ENCODE assay signal across 8 mouse cellular contexts in the genomic region with DNA sequence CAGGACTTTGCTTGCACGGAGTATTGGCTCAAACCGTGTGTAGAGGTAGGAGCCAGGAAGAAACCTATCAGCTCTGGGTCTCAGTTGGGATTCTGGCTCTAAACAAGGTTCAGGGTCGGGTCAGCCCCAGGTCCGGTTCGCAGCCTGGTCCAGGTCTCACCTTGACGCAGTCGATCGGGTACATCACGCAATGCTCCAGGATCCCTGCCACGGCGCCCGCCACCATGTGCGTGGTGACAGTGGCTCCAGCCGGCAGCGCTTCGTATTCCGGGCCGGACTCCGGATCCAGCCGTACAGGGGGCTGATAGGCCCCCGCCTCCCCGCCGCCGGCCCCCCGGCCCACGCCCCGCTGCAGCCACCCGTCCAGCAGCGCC. TPM values are rescaled to one million over a fixed set of nuclear protein-coding genes. Genes with fewer than 3 reads are reported as not detected.
DNase-seq lines count a peak whose midpoint lies in the region; ATAC-seq and TF ChIP-seq lines count a peak whose summit lies in the region.

No protein-coding gene starts in this region.

- no peaks in the 10 kb centered on the region for H3K27me3 ChIP-seq in forebrain, embryonic 16.5 days (replicated peaks; ENCODE audit: control insufficient read depth, insufficient read depth, low read length)
- no peaks in the 10 kb centered on the region for H3K27me3 ChIP-seq in liver, postnatal 0 days (ENCODE audit: insufficient read depth, low read length)

- H3K27ac ChIP-seq in gastrocnemius, adult 2 months = peak overlapping the region; percentile 99
- peak overlapping the region; percentile 69 for H3K27ac ChIP-seq in forebrain, embryonic 16.5 days (ENCODE audit: low read length)
- H3K27ac ChIP-seq in liver, postnatal 0 days (ENCODE audit: low read depth) = peak overlapping the region; percentile 91

- DNase-seq in gastrocnemius, adult 2 months = peak; percentile 73
- DNase-seq in gastrocnemius, postnatal 14 days = no peak
- peak; percentile 52 for DNase-seq in right cerebral cortex, postnatal 4 days
- no peak for DNase-seq in right cerebral cortex, postnatal 25 days
- no peak for DNase-seq in liver, postnatal 0 days
- DNase-seq in ovary, postnatal 14 days (ENCODE audit: low spot score) = no peak
- DNase-seq in left cerebral cortex, postnatal 36 days (ENCODE audit: low spot score in 2 of 2) = no peak

- peak overlapping the region; percentile 91 for H3K4me3 ChIP-seq in gastrocnemius, adult 2 months
- H3K4me3 ChIP-seq in forebrain, embryonic 16.5 days (replicated peaks; ENCODE audit: low read length) = peak overlapping the region; percentile 83
- peak overlapping the region; percentile 86 for H3K4me3 ChIP-seq in liver, postnatal 0 days (ENCODE audit: low read depth, low read length)

- H3K9ac ChIP-seq in forebrain, embryonic 16.5 days (replicated peaks; ENCODE audit: low read depth, low read length) = peak overlapping the region; percentile 91
- peak overlapping the region; percentile 88 for H3K9ac ChIP-seq in liver, postnatal 0 days (replicated peaks)

- no peak for TF ChIP-seq CTCF in gastrocnemius, adult 2 months (IDR thresholded peaks at IDR 0.05)
- no peak for TF ChIP-seq CTCF in liver, postnatal 0 days (IDR thresholded peaks at IDR 0.05; ENCODE audit: low read depth)

- H3K4me1 ChIP-seq in forebrain, embryonic 16.5 days (replicated peaks; ENCODE audit: control insufficient read depth, insufficient read depth, low read length) = peaks cover 19% of the 10 kb centered on the region
- H3K4me1 ChIP-seq in liver, postnatal 0 days (ENCODE audit: insufficient read depth) = peaks cover 42% of the 10 kb centered on the region

- H3K9me3 ChIP-seq in forebrain, embryonic 16.5 days (ENCODE audit: control insufficient read depth, low read length) = no peaks in the 10 kb centered on the region
- no peaks in the 10 kb centered on the region for H3K9me3 ChIP-seq in liver, postnatal 0 days (ENCODE audit: low read length)

- peak overlapping the region; percentile 76 for H3K4me2 ChIP-seq in forebrain, embryonic 16.5 days (ENCODE audit: low read length)
- H3K4me2 ChIP-seq in liver, postnatal 0 days (ENCODE audit: low read depth, low read length) = peak overlapping the region; percentile 89

- intact Hi-C loops in gastrocnemius, adult 2 months (cut with DNase I) = no loop called here
- intact Hi-C loops in gastrocnemius, postnatal 14 days (cut with DNase I; ENCODE audit: low total_unique reads) = no loop called here
- intact Hi-C loops in left cerebral cortex, postnatal 36 days (cut with DNase I) = loop anchor here (2.0 kb wide), 1 partner anchor 14 kb away; the partner anchor contains the start of gene Entpd7

- no peak; the same call in 1 of the 2 replicates for ATAC-seq in forebrain, embryonic 16.5 days
- peak; percentile 2; the same call in 1 of the 2 replicates for ATAC-seq in liver, postnatal 0 days

- H3K36me3 ChIP-seq in forebrain, embryonic 16.5 days (ENCODE audit: control insufficient read depth, insufficient read depth) = no peaks in the 10 kb centered on the region
- 0 out of 2 replicates have a peak, but pooled peaks cover 2% of the 10 kb centered on the region for H3K36me3 ChIP-seq in liver, postnatal 0 days (replicated peaks; ENCODE audit: insufficient read depth, low read length)

- WGBS in forebrain, embryonic 16.5 days = 0% methylated on average over 24 of the region's 29 CpGs
- 0% methylated on average over 19 of the region's 29 CpGs for WGBS in liver, postnatal 0 days (ENCODE audit: insufficient replicate concordance)

- TF ChIP-seq EP300 in liver, postnatal 0 days (IDR thresholded peaks at IDR 0.05; ENCODE audit: low read depth) = no peak

RNA-seq across cellular contexts. Expression of gene Slc25a28, which starts 0.4 kb away (rescaled TPM):
- total RNA-seq in gastrocnemius, adult 2 months (2021) = 10 to 100 TPM; 21.2 to 28.7 TPM
- total RNA-seq in gastrocnemius, postnatal 14 days (2021) = 10 to 100 TPM; 17.0 to 18.8 TPM
- 15.6 and 16.4 TPM in 2 replicates for polyA plus RNA-seq in forebrain, embryonic 16.5 days (2015; fragmentation: Nextera tagmentation; extraction: Ambion mirVana)
- 4.8 and 6.3 TPM in 2 replicates for polyA plus RNA-seq in liver, postnatal 0 days (2015; fragmentation: Nextera tagmentation; extraction: Ambion mirVana)
- 10 to 100 TPM; 39.2 to 39.9 TPM for total RNA-seq in left cerebral cortex, postnatal 36 days (2021)

RNA-seq across cellular contexts. Expression of gene Entpd7, which starts 15.2 kb away (rescaled TPM):
- 1 to 10 TPM; 1.2 to 1.3 TPM for total RNA-seq in gastrocnemius, adult 2 months (2021)
- total RNA-seq in gastrocnemius, postnatal 14 days (2021) = 1 to 10 TPM; 2.7 to 3.3 TPM
- 8.9 and 9.6 TPM in 2 replicates for polyA plus RNA-seq in forebrain, embryonic 16.5 days (2015; fragmentation: Nextera tagmentation; extraction: Ambion mirVana)
- polyA plus RNA-seq in liver, postnatal 0 days (2015; fragmentation: Nextera tagmentation; extraction: Ambion mirVana) = 1.9 TPM in 2 replicates
- total RNA-seq in left cerebral cortex, postnatal 36 days (2021) = 10 to 100 TPM; 22.5 to 23.3 TPM

Comparison
In these comparisons a context has a peak if more than half of its experiments do, and no peak if none do; other contexts are left out.
1. DNase-seq: peak in gastrocnemius, adult 2 months (single experiment) and right cerebral cortex, postnatal 4 days (single experiment); none in gastrocnemius, postnatal 14 days (single experiment), right cerebral cortex, postnatal 25 days (single experiment), liver, postnatal 0 days (single experiment), ovary, postnatal 14 days (single experiment) and left cerebral cortex, postnatal 36 days (0 of 2).
2. RNA of gene Entpd7, which starts 15.2 kb away (total RNA-seq): 22.5 to 23.3 TPM in left cerebral cortex, postnatal 36 days; 2.7 to 3.3 TPM in gastrocnemius, postnatal 14 days and 1.2 to 1.3 TPM in gastrocnemius, adult 2 months; every median in the first group is over 4 times any median in the second.
3. Peak in every context shown above with its lines, with median percentiles within 50 percentile points of each other: H3K27ac ChIP-seq and H3K4me3 ChIP-seq.